Mouse (Mus musculus) ES-Bruce4 (cell line): ENCODE measurements around the gene Dok5.

Source experiments
- CTCF ChIP-seq: IDR thresholded peaks from one replicate; pipeline ENCODE4 v1.8.1; 2011; ENCODE audit warnings: low read depth, low read length
- EP300 ChIP-seq: IDR thresholded peaks from 2 replicates; pipeline ENCODE4 v1.6.1; 2011; ENCODE audit warnings: low read depth, low read length; ENCODE audit not compliant: insufficient read depth

DNA sequence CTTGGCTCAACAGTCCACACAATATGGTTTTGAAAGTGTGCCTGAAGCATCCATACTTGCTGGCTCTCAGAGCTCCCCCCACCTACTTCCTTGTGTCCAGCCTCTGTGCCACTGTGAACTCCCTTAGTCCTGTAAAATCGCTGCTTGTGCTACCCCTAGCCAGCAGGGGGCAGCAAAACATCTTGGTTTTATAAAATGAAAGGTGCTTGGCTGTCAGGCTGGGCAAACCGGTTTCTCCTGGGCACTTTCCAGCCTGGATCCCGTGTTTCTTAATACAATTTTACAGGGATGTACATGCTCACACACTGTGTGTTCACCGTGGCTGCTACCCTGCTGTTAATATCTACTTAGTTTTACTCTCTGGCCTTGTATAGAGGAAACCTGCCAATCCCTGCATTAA lies 145.9 kb downstream of the Dok5 start:
- TF ChIP-seq EP300 (no peak), CTCF (peak; percentile 73)
